Mouse (Mus musculus): ENCODE measurements around the gene Igf2bp1. TPM values are rescaled to one million over a fixed set of nuclear protein-coding genes. Genes with fewer than 3 reads are reported as not detected.
"Not testable (repeated sequence)": the region's sequence is repeated elsewhere in the genome, so short reads cannot be mapped to it uniquely, and the experiment has no call there.

Igf2bp1 gene
- polyA plus RNA-seq, 1 experiment from 2014 or later: 20.8 TPM

DNA sequence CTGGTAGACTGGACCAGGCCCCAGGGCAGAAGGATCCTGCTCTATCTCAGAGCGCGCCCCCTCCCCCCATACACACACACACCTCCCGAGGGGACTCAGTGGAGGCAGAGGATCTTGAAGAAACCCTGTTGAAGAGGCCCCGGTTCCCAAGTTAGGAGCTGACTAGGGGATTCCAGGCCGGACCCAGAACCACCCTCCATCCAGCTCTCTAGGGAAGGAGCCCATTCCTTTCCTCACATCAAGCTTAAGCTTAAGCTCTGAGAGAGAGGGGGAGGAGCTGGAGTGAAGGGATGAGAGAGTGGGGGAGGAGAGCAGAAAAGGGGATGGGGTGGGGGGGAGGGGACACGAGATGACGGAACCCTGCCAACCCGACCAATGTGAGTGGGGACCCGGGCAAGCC, 47.5 kb downstream of the Igf2bp1 start:
- H3K27ac ChIP-seq: no peak overlapping the region
- no peak overlapping the region for H3K9ac ChIP-seq
- no peak overlapping the region for H3K4me3 ChIP-seq (replicated peaks)
- H3K27me3 ChIP-seq: no peaks in the 10 kb centered on the region
- ATAC-seq (ENCODE audit: low read depth) (no peak), DNase-seq (no peak)
- H3K9me3 ChIP-seq (replicated peaks): no peaks in the 10 kb centered on the region
- WGBS (ENCODE audit: insufficient replicate concordance): 79% methylated on average over 9 of the region's 9 CpGs
- H3K4me2 ChIP-seq: no peak overlapping the region
- no peaks in the 10 kb centered on the region for H3K4me1 ChIP-seq (replicated peaks)
- peaks cover 41% of the 10 kb centered on the region for H3K36me3 ChIP-seq

DNA sequence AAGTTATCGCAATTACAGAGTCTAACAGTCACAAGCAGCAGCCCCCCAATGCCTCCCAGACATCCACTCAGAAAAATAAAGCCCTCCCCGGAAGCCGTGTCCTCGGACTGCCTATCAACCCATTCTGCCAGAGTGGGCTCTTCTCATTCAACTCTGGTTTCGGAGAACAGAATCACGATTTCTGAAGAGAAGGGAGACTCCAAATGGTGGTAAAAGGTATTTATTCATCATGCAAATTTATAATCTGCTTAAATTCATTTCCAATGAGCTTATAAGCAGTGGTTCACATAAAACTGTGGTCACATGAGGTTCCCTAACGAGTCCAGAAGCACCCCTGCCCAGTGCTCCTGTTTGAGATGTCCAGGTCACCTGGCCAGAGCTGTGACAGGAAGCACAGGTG, 48.3 kb downstream of the Igf2bp1 start:
- Histone ChIP-seq H3K9me3 (replicated peaks) (no peaks in the 10 kb centered on the region), H3K4me3 (replicated peaks) (no peak overlapping the region), H3K9ac (no peak overlapping the region), H3K4me2 (no peak overlapping the region), H3K4me1 (replicated peaks) (no peaks in the 10 kb centered on the region), H3K27ac (no peak overlapping the region), H3K36me3 (peaks cover 32% of the 10 kb centered on the region), H3K27me3 (no peaks in the 10 kb centered on the region)
- DNase-seq (no peak), ATAC-seq (ENCODE audit: low read depth) (no peak)
- 73% methylated on average over 7 of the region's 7 CpGs for WGBS (ENCODE audit: insufficient replicate concordance)

DNA sequence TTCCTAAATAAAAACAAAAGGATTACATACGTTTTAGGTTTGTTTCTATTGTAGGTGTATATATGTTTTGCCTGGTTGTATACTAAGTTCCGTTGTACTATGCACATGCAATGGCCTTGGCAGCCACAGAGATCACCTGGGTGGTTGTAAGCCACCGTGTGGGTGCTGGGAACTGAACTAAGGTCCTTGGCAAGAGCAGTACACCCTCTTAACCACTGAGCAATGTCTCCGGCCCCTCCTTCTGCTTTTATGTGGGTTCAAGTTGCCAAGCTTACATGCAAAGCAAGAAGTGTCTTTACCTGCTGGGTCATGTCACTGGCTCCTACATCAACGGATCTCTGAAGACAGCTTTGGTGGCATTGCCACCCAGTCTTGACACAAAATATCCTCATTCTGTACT, 52.4 kb downstream of the Igf2bp1 start:
- Histone ChIP-seq H3K4me3 (replicated peaks) (no peak overlapping the region), H3K4me1 (replicated peaks) (no peaks in the 10 kb centered on the region), H3K9ac (no peak overlapping the region), H3K27me3 (no peaks in the 10 kb centered on the region), H3K9me3 (replicated peaks) (no peaks in the 10 kb centered on the region), H3K27ac (no peak overlapping the region), H3K36me3 (no peaks in the 10 kb centered on the region), H3K4me2 (no peak overlapping the region)
- 63% methylated on average over 5 of the region's 5 CpGs for WGBS (ENCODE audit: insufficient replicate concordance)
- DNase-seq: no peak
- ATAC-seq (ENCODE audit: low read depth): no peak

DNA sequence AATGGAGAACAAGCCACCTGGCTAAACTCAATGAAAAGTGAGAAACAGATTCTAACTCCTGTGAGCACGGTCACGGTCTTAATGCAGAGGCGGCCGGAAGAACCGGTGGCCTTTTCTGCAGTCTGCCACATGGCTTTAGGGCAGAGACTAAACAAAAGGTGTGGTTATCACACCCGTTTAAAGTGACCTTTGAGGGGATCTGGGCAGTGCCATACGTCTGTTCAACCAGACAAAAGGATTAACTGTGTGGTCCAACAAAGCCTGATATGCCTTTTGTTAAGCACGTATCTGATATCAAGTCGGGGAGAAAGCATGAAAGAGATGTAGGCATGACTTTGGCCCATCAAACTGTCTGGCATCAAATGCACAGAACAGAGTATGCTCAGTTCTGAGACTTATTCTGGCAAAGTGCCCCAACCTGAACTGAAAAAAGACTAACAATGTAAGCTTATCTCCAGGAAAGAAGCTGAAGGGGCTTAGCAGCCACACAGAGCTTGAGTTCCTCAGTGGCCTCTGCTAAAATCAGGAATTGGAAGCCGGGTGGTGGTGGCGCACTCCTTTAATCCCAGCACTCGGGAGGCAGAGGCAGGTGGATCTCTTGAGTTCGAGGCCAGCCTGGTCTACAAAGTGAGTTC, 59.8 kb downstream of the Igf2bp1 start:
- Histone ChIP-seq H3K4me3 (replicated peaks) (no peak overlapping the region), H3K27ac (no peak overlapping the region), H3K4me1 (replicated peaks) (no peaks in the 10 kb centered on the region), H3K36me3 (no peaks in the 10 kb centered on the region), H3K9ac (no peak overlapping the region), H3K27me3 (peaks cover 3% of the 10 kb centered on the region; the same call in 1 of the 2 replicates), H3K4me2 (no peak overlapping the region), H3K9me3 (replicated peaks) (no peaks in the 10 kb centered on the region)
- DNase-seq (no peak), ATAC-seq (ENCODE audit: low read depth) (no peak)
- 67% methylated on average over 13 of the region's 13 CpGs for WGBS (ENCODE audit: insufficient replicate concordance)

DNA sequence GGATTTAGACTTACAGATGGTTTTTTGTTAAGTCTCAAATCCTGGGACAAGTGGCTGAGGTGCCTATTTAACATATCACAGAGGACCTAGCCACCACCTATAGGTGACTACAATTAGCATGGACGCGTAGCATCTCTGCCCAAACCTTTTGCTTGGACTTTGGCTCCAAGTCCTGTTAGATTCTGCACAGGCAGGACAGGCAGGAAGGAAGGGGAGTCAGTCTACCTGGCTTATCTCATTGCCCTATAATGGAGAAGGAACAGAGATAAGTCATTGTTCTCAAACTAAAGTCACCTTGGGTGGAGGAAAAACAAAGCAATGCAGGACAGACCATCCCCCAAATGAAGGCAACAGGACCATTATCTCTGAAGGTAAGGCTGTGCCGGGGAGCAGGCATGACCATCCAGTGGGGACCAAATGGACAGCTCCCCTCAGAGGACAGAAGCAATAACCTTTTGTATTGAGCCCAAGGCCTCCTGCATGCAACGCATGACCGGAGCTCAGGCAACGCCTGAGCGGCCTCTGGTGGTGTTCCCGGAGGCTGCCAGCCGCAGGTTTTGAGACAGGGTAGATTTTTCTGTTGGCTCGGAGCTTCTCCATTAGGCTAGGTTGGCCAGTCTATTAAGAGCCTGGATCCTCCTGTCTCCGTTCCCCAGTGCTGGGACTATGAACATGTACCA, 65.8 kb downstream of the Igf2bp1 start:
- Histone ChIP-seq H3K4me2 (no peak overlapping the region), H3K4me3 (replicated peaks) (no peak overlapping the region), H3K4me1 (replicated peaks) (no peaks in the 10 kb centered on the region), H3K27ac (no peak overlapping the region), H3K36me3 (no peaks in the 10 kb centered on the region), H3K27me3 (peaks cover 7% of the 10 kb centered on the region), H3K9me3 (replicated peaks) (no peaks in the 10 kb centered on the region), H3K9ac (no peak overlapping the region)
- no peak for DNase-seq
- no peak for ATAC-seq (ENCODE audit: low read depth)
- WGBS (ENCODE audit: insufficient replicate concordance): 26% methylated on average over 11 of the region's 11 CpGs

DNA sequence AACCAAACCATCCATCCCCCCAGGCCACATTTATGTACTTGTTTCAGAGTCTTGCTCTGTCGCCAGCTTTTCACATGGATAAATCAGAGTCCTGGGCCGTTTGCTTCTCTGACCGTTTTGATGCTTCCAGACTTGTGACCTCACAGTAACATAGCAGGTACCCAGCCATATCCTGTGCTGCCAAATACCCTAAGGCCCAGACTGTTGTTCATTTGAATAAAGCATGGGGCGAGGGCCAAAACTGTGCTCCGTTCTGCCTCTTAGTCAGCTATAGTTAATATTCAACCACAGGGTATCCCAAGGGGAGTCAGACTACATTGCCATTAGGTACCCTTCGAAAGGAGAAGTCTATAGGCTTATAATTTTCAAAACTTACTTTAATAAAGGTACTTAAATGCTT, 69.3 kb downstream of the Igf2bp1 start:
- Histone ChIP-seq H3K9me3 (replicated peaks) (no peaks in the 10 kb centered on the region), H3K36me3 (no peaks in the 10 kb centered on the region), H3K9ac (no peak overlapping the region), H3K4me1 (replicated peaks) (no peaks in the 10 kb centered on the region), H3K4me2 (no peak overlapping the region), H3K27me3 (peaks cover 7% of the 10 kb centered on the region), H3K27ac (no peak overlapping the region), H3K4me3 (replicated peaks) (no peak overlapping the region)
- DNase-seq: no peak
- no peak for ATAC-seq (ENCODE audit: low read depth)
- WGBS (ENCODE audit: insufficient replicate concordance): 60% methylated on average over 6 of the region's 6 CpGs

DNA sequence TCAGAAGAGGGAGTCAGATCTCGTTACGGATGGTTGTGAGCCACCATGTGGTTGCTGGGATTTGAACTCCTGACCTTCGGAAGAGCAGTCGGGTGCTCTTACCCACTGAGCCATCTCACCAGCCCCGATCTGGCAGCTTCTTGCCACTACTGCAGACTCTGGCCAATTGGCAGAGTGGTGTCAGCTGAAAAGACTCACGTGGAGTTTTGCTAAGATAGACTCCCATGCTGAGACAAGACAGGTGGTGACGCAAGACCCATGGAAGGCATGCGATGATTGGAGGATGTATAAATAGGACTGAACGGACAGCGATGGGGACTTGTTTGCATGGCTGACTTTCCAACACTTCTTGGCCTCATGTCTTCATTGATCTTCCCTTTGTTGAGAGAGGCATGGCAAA, 73.6 kb downstream of the Igf2bp1 start:
- H3K9me3 ChIP-seq (replicated peaks); H3K4me3 ChIP-seq (replicated peaks); H3K4me2 ChIP-seq; H3K4me1 ChIP-seq (replicated peaks); H3K27me3 ChIP-seq; DNase-seq; H3K27ac ChIP-seq; ATAC-seq (ENCODE audit: low read depth); H3K9ac ChIP-seq; H3K36me3 ChIP-seq: not testable (repeated sequence)
- 78% methylated on average over 8 of the region's 10 CpGs for WGBS (ENCODE audit: insufficient replicate concordance)

DNA sequence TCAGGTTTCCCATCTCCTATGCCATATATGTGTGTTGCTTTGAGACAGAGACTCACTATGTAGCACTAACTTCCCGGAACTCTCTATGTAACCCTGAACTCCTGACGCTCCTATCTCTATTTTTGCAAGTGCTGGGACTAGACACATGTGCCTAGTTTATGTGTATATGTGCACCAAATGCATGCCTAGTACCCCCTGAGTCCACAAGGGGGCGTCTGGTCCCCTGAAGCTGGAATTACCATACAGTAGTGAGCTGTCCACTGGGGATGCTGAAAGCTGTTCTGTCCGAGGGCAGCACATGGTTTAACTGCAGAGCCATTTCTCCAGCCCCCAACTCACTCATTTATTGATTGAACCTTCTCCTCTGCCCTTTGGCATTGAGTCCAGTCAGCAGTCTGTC, 79.3 kb downstream of the Igf2bp1 start:
- no peaks in the 10 kb centered on the region for H3K36me3 ChIP-seq
- H3K27me3 ChIP-seq: peaks cover 19% of the 10 kb centered on the region; the same call in 1 of the 2 replicates
- 0 out of 2 replicates have a peak, but pooled peaks cover 4% of the 10 kb centered on the region for H3K9me3 ChIP-seq (replicated peaks)
- H3K4me1 ChIP-seq (replicated peaks): no peaks in the 10 kb centered on the region
- DNase-seq: no peak
- H3K4me3 ChIP-seq (replicated peaks): no peak overlapping the region
- H3K4me2 ChIP-seq: no peak overlapping the region
- no peak overlapping the region for H3K27ac ChIP-seq
- WGBS (ENCODE audit: insufficient replicate concordance): 60% methylated on average over 4 of the region's 4 CpGs
- no peak overlapping the region for H3K9ac ChIP-seq
- ATAC-seq (ENCODE audit: low read depth): no peak

DNA sequence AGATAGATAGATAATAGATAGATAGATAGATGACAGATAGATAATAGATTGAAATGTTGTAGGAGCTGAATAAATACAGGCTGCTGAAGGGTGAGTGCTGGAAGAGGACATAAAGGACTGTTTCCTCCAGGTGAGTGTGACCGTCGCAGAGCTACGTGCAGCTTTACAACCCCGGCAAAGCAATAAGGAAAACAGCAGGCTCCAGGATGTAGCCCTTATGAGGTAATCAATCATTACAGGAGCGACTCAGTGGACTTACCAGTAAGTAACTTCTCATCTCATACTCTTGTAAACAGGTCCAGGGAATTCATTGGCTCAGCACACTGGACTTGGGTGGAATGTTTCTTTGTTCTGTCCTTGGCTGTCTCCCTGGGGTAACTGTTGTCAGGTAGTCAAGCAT, 79.8 kb downstream of the Igf2bp1 start:
- no peak overlapping the region for H3K27ac ChIP-seq
- no peak overlapping the region for H3K4me2 ChIP-seq
- H3K36me3 ChIP-seq: no peaks in the 10 kb centered on the region
- H3K4me1 ChIP-seq (replicated peaks): no peaks in the 10 kb centered on the region
- no peak overlapping the region for H3K4me3 ChIP-seq (replicated peaks)
- no peak overlapping the region for H3K9ac ChIP-seq
- ATAC-seq (ENCODE audit: low read depth) (no peak), DNase-seq (no peak)
- 81% methylated on average over 5 of the region's 5 CpGs for WGBS (ENCODE audit: insufficient replicate concordance)
- peaks cover 22% of the 10 kb centered on the region; the same call in 1 of the 2 replicates for H3K27me3 ChIP-seq
- H3K9me3 ChIP-seq (replicated peaks): 0 out of 2 replicates have a peak, but pooled peaks cover 4% of the 10 kb centered on the region

DNA sequence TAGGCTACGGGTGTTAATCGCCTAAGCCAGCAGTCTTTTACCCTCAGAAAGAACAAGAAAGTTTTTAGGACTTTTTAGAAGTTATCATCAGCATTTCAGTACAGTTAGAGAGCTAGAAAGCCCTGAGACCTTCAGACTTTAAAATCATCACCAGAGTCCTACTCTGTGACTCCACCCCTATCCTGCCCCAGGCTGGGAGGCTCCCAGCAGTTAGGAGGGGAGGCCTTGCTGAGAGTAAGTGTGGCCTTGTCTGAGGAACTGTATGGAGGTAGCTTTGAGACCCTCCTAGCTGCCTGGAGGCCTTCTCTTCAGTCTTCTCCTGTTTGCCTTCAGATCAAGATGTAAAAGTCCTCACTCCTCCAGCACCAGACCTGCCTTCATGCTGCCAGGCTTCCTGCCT, 81.5 kb downstream of the Igf2bp1 start:
- no peak overlapping the region for H3K27ac ChIP-seq
- no peak for ATAC-seq (ENCODE audit: low read depth)
- no peak overlapping the region for H3K9ac ChIP-seq
- H3K9me3 ChIP-seq (replicated peaks): 0 out of 2 replicates have a peak, but pooled peaks cover 4% of the 10 kb centered on the region
- no peak for DNase-seq
- no peak overlapping the region for H3K4me2 ChIP-seq
- 30% methylated on average over 2 of the region's 2 CpGs for WGBS (ENCODE audit: insufficient replicate concordance)
- no peak overlapping the region for H3K4me3 ChIP-seq (replicated peaks)
- H3K36me3 ChIP-seq: no peaks in the 10 kb centered on the region
- H3K4me1 ChIP-seq (replicated peaks): no peaks in the 10 kb centered on the region
- peaks cover 38% of the 10 kb centered on the region for H3K27me3 ChIP-seq

DNA sequence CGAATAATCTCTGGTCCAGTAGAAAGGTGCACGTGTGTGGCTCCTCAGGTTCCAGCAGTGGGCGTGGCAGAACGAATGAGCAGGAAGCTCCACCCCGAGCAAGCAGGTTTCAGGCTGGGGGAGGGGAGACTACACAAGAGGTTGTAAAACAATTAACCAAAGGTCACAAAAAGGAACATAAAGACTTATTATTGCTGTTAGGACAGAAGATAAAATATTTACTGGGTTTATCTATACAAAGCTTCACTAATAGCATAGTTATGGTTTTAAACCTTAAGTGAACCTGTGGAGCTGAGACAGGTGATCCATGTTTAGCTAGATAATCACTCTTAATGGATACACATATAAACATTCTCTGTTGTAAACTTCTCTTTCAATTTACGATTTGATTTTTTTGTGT, 82.3 kb downstream of the Igf2bp1 start:
- not testable (repeated sequence) for ATAC-seq (ENCODE audit: low read depth); H3K27ac ChIP-seq; H3K36me3 ChIP-seq; H3K9me3 ChIP-seq (replicated peaks); DNase-seq; H3K4me2 ChIP-seq; H3K9ac ChIP-seq; H3K4me1 ChIP-seq (replicated peaks); H3K4me3 ChIP-seq (replicated peaks)
- H3K27me3 ChIP-seq: peaks cover 45% of the 10 kb centered on the region
- 6% methylated on average over 4 of the region's 6 CpGs for WGBS (ENCODE audit: insufficient replicate concordance)

All from liver, embryonic 13.5 days (tissue).